ENCODE assay signal across 11 mouse cellular contexts in the genomic region with DNA sequence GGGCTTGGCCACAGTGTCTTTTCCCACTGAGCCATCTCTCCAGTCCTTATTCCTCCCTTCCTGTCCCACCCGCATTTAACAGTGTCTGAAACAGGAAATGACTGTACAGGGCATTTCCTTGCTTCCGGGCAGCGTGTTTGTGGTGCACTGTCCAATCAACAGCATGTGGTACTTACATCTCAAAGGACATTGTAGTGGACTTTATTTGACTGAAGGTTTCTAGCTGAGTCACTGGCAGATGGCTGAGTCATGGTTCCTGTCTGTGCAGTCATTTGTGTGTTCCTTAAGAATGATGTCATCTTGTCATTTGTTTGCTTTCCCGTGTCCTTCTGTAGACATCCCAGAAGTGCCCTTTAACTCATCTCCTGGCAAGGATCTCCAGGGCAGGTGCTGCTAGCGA. TPM values are rescaled to one million over a fixed set of nuclear protein-coding genes. Genes with fewer than 3 reads are reported as not detected.
A peak's percentile ranks its signal among the peaks of the same experiment; 100 is the strongest.
DNase-seq lines count a peak whose midpoint lies in the region; ATAC-seq and TF ChIP-seq lines count a peak whose summit lies in the region.
"Had no signal": no experiment of that assay in that cellular context is flagged by ENCODE, and none has a peak within 500 bp of the region (broad histone marks: within the 10 kb centered on the region; RNA-seq: fewer than 3 reads in every experiment).

No protein-coding gene starts in this region.

- peak; percentile 78 for DNase-seq in heart, embryonic 10.5 days (ENCODE audit: low spot score)
- no peak for DNase-seq in heart, adult 2 months
- peak; percentile 18 for DNase-seq in liver, embryonic 13.5 days
- no peak for DNase-seq in liver, embryonic 11.5 days (ENCODE audit: low spot score)
- DNase-seq in adrenal gland, postnatal 25 days, result peak; percentile 50
- DNase-seq in gastrocnemius, adult 18-20 months (ENCODE audit: low spot score), result no peak
- no peak for DNase-seq in cerebellum, postnatal 4 days (ENCODE audit: low spot score in 2 of 2)
- DNase-seq: midbrain, embryonic 14.5 days had no signal

- H3K4me2 ChIP-seq in liver, embryonic 13.5 days, result no peak overlapping the region
- no peak overlapping the region for H3K4me2 ChIP-seq in liver, embryonic 11.5 days

- TF ChIP-seq CTCF in heart, adult 2 months (IDR thresholded peaks at IDR 0.05), result no peak

- no peak overlapping the region for H3K9ac ChIP-seq in heart, adult 2 months (ENCODE audit: low read depth, low read length)
- H3K9ac ChIP-seq in liver, embryonic 13.5 days, result no peak overlapping the region
- H3K9ac ChIP-seq in liver, embryonic 11.5 days (ENCODE audit: low read depth, low read length), result no peak overlapping the region

- H3K27ac ChIP-seq in heart, embryonic 10.5 days, result 0 out of 2 replicates have a peak overlapping the region, but pooled peaks have one; percentile 36
- no peak overlapping the region for H3K27ac ChIP-seq in heart, adult 2 months
- H3K27ac ChIP-seq in liver, embryonic 13.5 days, result no peak overlapping the region
- no peak overlapping the region for H3K27ac ChIP-seq in liver, embryonic 11.5 days (ENCODE audit: low read depth, low read length)

- TF ChIP-seq POLR2A in heart, adult 2 months (IDR thresholded peaks at IDR 0.05; ENCODE audit: insufficient read depth, low read depth, low read length), result no peak

- no peaks in the 10 kb centered on the region for H3K27me3 ChIP-seq in heart, embryonic 10.5 days (ENCODE audit: insufficient read depth, poor library complexity, severe bottlenecking)
- H3K27me3 ChIP-seq in heart, adult 2 months (ENCODE audit: control insufficient read depth, insufficient read depth, low read length), result no peaks in the 10 kb centered on the region
- no peaks in the 10 kb centered on the region for H3K27me3 ChIP-seq in liver, embryonic 13.5 days
- no peaks in the 10 kb centered on the region for H3K27me3 ChIP-seq in liver, embryonic 11.5 days (replicated peaks; ENCODE audit: control insufficient read depth, insufficient read depth, low read length)

- 45% methylated on average over 5 of the region's 5 CpGs for whole genome bisulfite sequencing in heart, embryonic 10.5 days
- WGBS in heart, adult 2 months, result 24% methylated on average over 5 of the region's 5 CpGs
- 23% methylated on average over 5 of the region's 5 CpGs for WGBS in liver, embryonic 13.5 days (ENCODE audit: insufficient replicate concordance)
- 46% methylated on average over 5 of the region's 5 CpGs for WGBS in liver, embryonic 11.5 days

- peaks cover 16% of the 10 kb centered on the region for H3K4me1 ChIP-seq in heart, embryonic 10.5 days
- no peaks in the 10 kb centered on the region for H3K4me1 ChIP-seq in heart, adult 2 months (ENCODE audit: control insufficient read depth, insufficient read depth, low read length)
- H3K4me1 ChIP-seq in liver, embryonic 13.5 days (replicated peaks), result no peaks in the 10 kb centered on the region; the same call in 1 of the 2 replicates
- no peaks in the 10 kb centered on the region for H3K4me1 ChIP-seq in liver, embryonic 11.5 days (replicated peaks; ENCODE audit: control insufficient read depth, insufficient read depth, low read length)

- no peaks in the 10 kb centered on the region for H3K36me3 ChIP-seq in heart, embryonic 10.5 days
- H3K36me3 ChIP-seq in heart, adult 2 months (ENCODE audit: control insufficient read depth, insufficient read depth, low read length), result no peaks in the 10 kb centered on the region
- no peaks in the 10 kb centered on the region for H3K36me3 ChIP-seq in liver, embryonic 13.5 days
- no peaks in the 10 kb centered on the region for H3K36me3 ChIP-seq in liver, embryonic 11.5 days (ENCODE audit: control insufficient read depth, insufficient read depth, low read length)

- no peak for ATAC-seq in liver, embryonic 13.5 days (ENCODE audit: low read depth)
- ATAC-seq in liver, embryonic 11.5 days (replicated peaks; ENCODE audit: low FRiP score), result no peak
- peak; percentile 46; the same call in 1 of the 2 replicates for ATAC-seq in megakaryocyte progenitor cell, adult 5-6 weeks (replicated peaks; ENCODE audit: poor library complexity)

- TF ChIP-seq EP300 in heart, adult 2 months (IDR thresholded peaks at IDR 0.05; ENCODE audit: insufficient read depth, low read depth, low read length), result no peak

- no peak overlapping the region for H3K4me3 ChIP-seq in heart, embryonic 10.5 days
- H3K4me3 ChIP-seq in heart, adult 2 months, result no peak overlapping the region
- H3K4me3 ChIP-seq in liver, embryonic 13.5 days (replicated peaks), result no peak overlapping the region
- H3K4me3 ChIP-seq in liver, embryonic 11.5 days (ENCODE audit: low read depth, low read length), result no peak overlapping the region
- H3K4me3 ChIP-seq: erythroblast, embryonic 14.5 days had no signal

- no peaks in the 10 kb centered on the region for H3K79me2 ChIP-seq in heart, adult 2 months (replicated peaks; ENCODE audit: control insufficient read depth, insufficient read depth, low read length)

- intact Hi-C loops in heart, adult 2 months (cut with DNase I), result no loop called here

- H3K9me3 ChIP-seq in heart, embryonic 10.5 days, result no peaks in the 10 kb centered on the region
- H3K9me3 ChIP-seq in liver, embryonic 13.5 days (replicated peaks), result no peaks in the 10 kb centered on the region
- H3K9me3 ChIP-seq in liver, embryonic 11.5 days (ENCODE audit: control insufficient read depth, low read length), result no peaks in the 10 kb centered on the region

RNA-seq across cellular contexts. Expression of a gene that starts 50.2 kb away (rescaled TPM):
- 0.95 and 1.6 TPM in 2 replicates for polyA plus RNA-seq in heart, embryonic 10.5 days (2016; fragmentation: Nextera tagmentation; extraction: Ambion mirVana)
- total RNA-seq in heart, adult 2 months (2021), result 1 to 10 TPM in 1 of 2 experiments, under 1 TPM in 1; 0.75 to 1.0 TPM
- polyA plus RNA-seq in heart, adult 2 months (2012; rRNA removed), result 0.85 and 0.86 TPM in 2 replicates
- 1.3 and 1.5 TPM in 2 replicates for polyA plus RNA-seq in liver, embryonic 13.5 days (2015; fragmentation: Nextera tagmentation; extraction: Ambion mirVana)
- 2.9 TPM in 2 replicates for polyA plus RNA-seq in liver, embryonic 11.5 days (2014; fragmentation: Nextera tagmentation; extraction: Ambion mirVana)
- total RNA-seq in adrenal gland, postnatal 25 days (2021), result 6.1 and 10.9 TPM in 2 replicates
- total RNA-seq in megakaryocyte progenitor cell, adult 5-6 weeks (2015), result not detected in 2 replicates
- 0.04 TPM in 1 of 2 replicates, not detected in the other for total RNA-seq in megakaryocyte progenitor cell, adult 5-6 weeks (2017)
- 1 to 10 TPM in 1 of 2 experiments, under 1 TPM in 1; 0.37 to 1.4 TPM for total RNA-seq in gastrocnemius, adult 18-20 months (2021)
- total RNA-seq: hematopoietic stem cell, adult 5-6 weeks had no signal
- polyA plus RNA-seq: erythroblast, embryonic 14.5 days had no signal

Comparison
In these comparisons a context has a peak if more than half of its experiments do, and no peak if none do; other contexts are left out.
1. DNase-seq: peak in heart, embryonic 10.5 days (single experiment), liver, embryonic 13.5 days (single experiment) and adrenal gland, postnatal 25 days (single experiment); none in heart, adult 2 months (0 of 2), liver, embryonic 11.5 days (single experiment), gastrocnemius, adult 18-20 months (single experiment) and cerebellum, postnatal 4 days (0 of 2).